Mouse (Mus musculus) CH12.LX (cell line): ENCODE measurements around the gene Exoc6b. TPM values are rescaled to one million over a fixed set of nuclear protein-coding genes. Genes with fewer than 3 reads are reported as not detected.

Experiments
- DNase-seq: peaks from one replicate; pipeline ENCODE4 v3.0.0-alpha.2; 2013; ENCODE audit errors: extremely low read depth
- H3K27ac ChIP-seq: 2 replicates; pipeline ENCODE4 v1.5.1; 2012; ENCODE audit warnings: low read depth, mild to moderate bottlenecking, control low read depth, moderate library complexity; ENCODE audit not compliant: insufficient read depth
- H3K27me3 ChIP-seq: replicated peaks from 2 replicates; pipeline ENCODE3; 2012; ENCODE audit warnings: inconsistent platforms
- H3K36me3 ChIP-seq, 2 experiments: replicated peaks in 1 of 2; 2 replicates each; pipeline versions ENCODE3 to v1.6.1; 2012; ENCODE audit warnings: inconsistent platforms in 1 of 2, low read length in 1 of 2, mild to moderate bottlenecking in 1 of 2, mixed read lengths in 1 of 2, moderate library complexity in 1 of 2; ENCODE audit not compliant: control insufficient read depth in 1 of 2, insufficient read depth in 1 of 2
- H3K4me1 ChIP-seq, 2 experiments: 2 replicates each; pipeline ENCODE4 v1.6.1; 2012; ENCODE audit warnings: inconsistent platforms in 1 of 2, moderate library complexity in 1 of 2; ENCODE audit not compliant: insufficient read depth in 2 of 2, control insufficient read depth in 1 of 2
- H3K4me2 ChIP-seq: 2 replicates; pipeline ENCODE4 v1.6.1; 2012; ENCODE audit warnings: low read depth, mild to moderate bottlenecking, control low read depth; ENCODE audit not compliant: poor library complexity, insufficient read depth, severe bottlenecking
- H3K4me3 ChIP-seq, 3 experiments: fragments of 150-350 bp in 1 of 3; sonication (generic) in 1 of 3; replicated peaks in 1 of 3; 2 replicates each; pipeline versions ENCODE3 to v1.5.1; 2011 to 2012; ENCODE audit warnings: low read depth in 2 of 3, low read length in 2 of 3, mild to moderate bottlenecking in 2 of 3, moderate library complexity in 2 of 3, control low read depth in 1 of 3, improper control_type of control experiment in 1 of 3, inconsistent platforms in 1 of 3, mixed read lengths in 1 of 3; ENCODE audit not compliant: poor library complexity in 1 of 3
- H3K79me2 ChIP-seq: replicated peaks from 2 replicates; pipeline ENCODE4 v1.6.1; 2012; ENCODE audit warnings: mild to moderate bottlenecking, moderate library complexity; ENCODE audit not compliant: control insufficient read depth, poor library complexity, insufficient read depth, severe bottlenecking; ENCODE audit errors: extremely low read depth
- H3K9ac ChIP-seq: 2 replicates; pipeline ENCODE4 v1.6.1; 2012; ENCODE audit warnings: low read depth, mild to moderate bottlenecking, control low read depth, moderate library complexity; ENCODE audit not compliant: insufficient read depth
- H3K9me3 ChIP-seq: replicated peaks from 2 replicates; pipeline ENCODE3; 2012; ENCODE audit warnings: low read length, inconsistent platforms, mixed read lengths
- BHLHE40 ChIP-seq: IDR thresholded peaks from 2 replicates; pipeline ENCODE4 v1.6.1; 2011; ENCODE audit warnings: mild to moderate bottlenecking, low read depth, low read length, improper control_type of control experiment
- CTCF ChIP-seq, 2 experiments: IDR thresholded peaks in 1 of 2; conservative IDR thresholded peaks in 1 of 2; 2 replicates each; pipeline ENCODE4 v1.5.1; 2011 to 2012; ENCODE audit warnings: low read depth in 2 of 2, low read length in 2 of 2, improper control_type of control experiment in 1 of 2, inconsistent platforms in 1 of 2, mild to moderate bottlenecking in 1 of 2, moderate library complexity in 1 of 2
- EP300 ChIP-seq: IDR thresholded peaks from 2 replicates; pipeline ENCODE4 v1.6.1; 2011; ENCODE audit warnings: low read length, improper control_type of control experiment
- ETS1 ChIP-seq: conservative IDR thresholded peaks from 2 replicates; pipeline ENCODE4 v1.6.1; 2012; ENCODE audit warnings: low read depth, mild to moderate bottlenecking, inconsistent platforms, low read length, improper control_type of control experiment, moderate library complexity
- MAFK ChIP-seq: IDR thresholded peaks from 2 replicates; pipeline ENCODE4 v1.6.1; 2011; ENCODE audit warnings: low read length, improper control_type of control experiment; ENCODE audit not compliant: insufficient replicate concordance
- MAZ ChIP-seq: IDR thresholded peaks from 2 replicates; pipeline ENCODE4 v1.6.1; 2012; ENCODE audit warnings: low read depth, mild to moderate bottlenecking, inconsistent platforms, low read length, improper control_type of control experiment, moderate library complexity
- MYC ChIP-seq: IDR thresholded peaks from 2 replicates; pipeline ENCODE4 v1.6.1; 2011; ENCODE audit warnings: low read depth, mild to moderate bottlenecking, improper control_type of control experiment, low read length
- NELFE ChIP-seq: IDR thresholded peaks from 2 replicates; pipeline ENCODE4 v1.6.1; 2011; ENCODE audit warnings: low read depth, low read length, improper control_type of control experiment
- NRF1 ChIP-seq: IDR thresholded peaks from 2 replicates; pipeline ENCODE4 v1.6.1; 2014; ENCODE audit warnings: low read depth, mild to moderate bottlenecking, inconsistent platforms, low read length, improper control_type of control experiment, moderate library complexity
- POLR2A ChIP-seq: IDR thresholded peaks from 2 replicates; pipeline ENCODE4 v1.6.1; 2011; ENCODE audit warnings: low read depth, mild to moderate bottlenecking, improper control_type of control experiment, low read length
- RAD21 ChIP-seq: IDR thresholded peaks from 2 replicates; pipeline ENCODE4 v1.6.1; 2011; ENCODE audit warnings: low read depth, mild to moderate bottlenecking, low read length, improper control_type of control experiment, moderate library complexity
- RCOR1 ChIP-seq: conservative IDR thresholded peaks from 2 replicates; pipeline ENCODE4 v1.6.1; 2012; ENCODE audit warnings: low read depth, mild to moderate bottlenecking, inconsistent platforms, low read length, improper control_type of control experiment
- SIN3A ChIP-seq: IDR thresholded peaks from 2 replicates; pipeline ENCODE4 v1.6.1; 2012; ENCODE audit warnings: low read length, improper control_type of control experiment, inconsistent platforms
- SMC3 ChIP-seq: IDR thresholded peaks from 2 replicates; pipeline ENCODE4 v1.6.1; 2011; ENCODE audit warnings: low read depth, low read length, improper control_type of control experiment
- ZC3H11A ChIP-seq: IDR thresholded peaks from 2 replicates; pipeline ENCODE4 v1.6.1; 2012; ENCODE audit warnings: low read depth, mild to moderate bottlenecking, inconsistent platforms, low read length, improper control_type of control experiment
- dilution Hi-C: fragments of 300-500 bp; cut with MboI; formaldehyde crosslinking; loops from 2 replicates; pipeline ENCODE4 v1.14.3; 2020; ENCODE audit warnings: low sequenced_read_pairs; ENCODE audit not compliant: extremely low pct_unique_long_range_greater_than_20kb, extremely low pct_ligation_motif_present
- in situ Hi-C: fragments of 300-500 bp; cut with MboI; formaldehyde crosslinking; loops from 3 replicates; pipeline ENCODE4 v1.14.3; 2019; ENCODE audit warnings: low sequenced_read_pairs, low pct_ligation_motif_present, low pct_unique_long_range_greater_than_20kb, mixed read lengths
- polyA plus RNA-seq: library from polyadenylated mRNA; unstranded; fragments of >175 nt; gene quantifications from 2 replicates; pipeline ENCODE4 v1.2.1, GENCODE M21; 2012; ENCODE audit warnings: low read depth; ENCODE audit not compliant: insufficient read length
- total RNA-seq, 2 experiments: library from RNA; depleted of rRNA; stranded (reverse); fragments of 300-350 nt in 1 of 2; fragments of >200 nt in 1 of 2; gene quantifications; 2 replicates each; pipeline ENCODE4 v1.2.3; 2012 to 2014

The Exoc6b gene
- total and polyA plus RNA-seq, 3 experiments = 1.7 to 5.2 (median 3.5) TPM

- Histone ChIP-seq H3K9ac (no peak overlapping the region), H3K4me1 (no peaks in the 10 kb centered on the region), H3K27ac (no peak overlapping the region), H3K4me2 (no peak overlapping the region), H3K79me2 (no peaks in the 10 kb centered on the region), H3K4me3 (no peak overlapping the region), H3K36me3 (no peaks in the 10 kb centered on the region), H3K9me3 (no peaks in the 10 kb centered on the region), H3K27me3 (no peaks in the 10 kb centered on the region)
- DNase-seq = no peak
- in situ Hi-C loops = loop anchor here (5.0 kb wide), 1 partner anchor 81 kb away; no protein-coding TSS in a partner anchor
- TF ChIP-seq EP300 (no peak), RCOR1 (no peak), MYC (no peak), CTCF (conservative IDR thresholded peaks at IDR 0.05 in 1 of 2, IDR thresholded peaks at IDR 0.05 in 1 of 2; ENCODE audit: low read depth in 2 of 2, low read length in 2 of 2) (no peak), NELFE (no peak), MAZ (no peak)
- dilution Hi-C loops = no loop called here
Observed at GRCm38 (mm10) chr6:85046531-85046930, 22.8 kb downstream of the Exoc6b start.

- in situ Hi-C loops = loop anchor here (5.0 kb wide), 1 partner anchor 83 kb away; no protein-coding TSS in a partner anchor
Observed at GRCm38 (mm10) chr6:85044621-85045152, 24.6 kb downstream of the Exoc6b start.

GRCm38 (mm10) chr6:85037677-85038076 lies 31.6 kb downstream of the Exoc6b start:
- DNase-seq = peak; percentile 81
- Histone ChIP-seq H3K36me3 (no peaks in the 10 kb centered on the region), H3K27ac (no peak overlapping the region), H3K4me1 (peaks cover 0 to 3% of the 10 kb centered on the region in 2 experiments; a peak in 1 of 4 replicates), H3K4me2 (no peak overlapping the region), H3K27me3 (no peaks in the 10 kb centered on the region), H3K9me3 (no peaks in the 10 kb centered on the region), H3K9ac (no peak overlapping the region), H3K79me2 (no peaks in the 10 kb centered on the region), H3K4me3 (no peak overlapping the region)
- in situ Hi-C loops (no loop called here), dilution Hi-C loops (no loop called here)
- TF ChIP-seq SIN3A = no peak
- no peak for TF ChIP-seq MAFK
- TF ChIP-seq MAZ = no peak; the same call in 1 of the 2 replicates
- TF ChIP-seq ZC3H11A = peak; percentile 68
- TF ChIP-seq RAD21 = peak; percentile 99
- TF ChIP-seq SMC3 = peak; percentile 91
- peak; percentile 32; the same call in 1 of the 2 replicates for TF ChIP-seq NRF1
- no peak for TF ChIP-seq POLR2A
- peak; percentile 38 to 97 for TF ChIP-seq CTCF (conservative IDR thresholded peaks at IDR 0.05 in 1 of 2, IDR thresholded peaks at IDR 0.05 in 1 of 2; ENCODE audit: low read depth in 2 of 2, low read length in 2 of 2)
- TF ChIP-seq BHLHE40 = peak; percentile 66

More at GRCm38 (mm10) chr6:85044621-85045152, 24.6 kb downstream of the Exoc6b start:
- no peak overlapping the region for H3K27ac ChIP-seq
- no peaks in the 10 kb centered on the region for H3K36me3 ChIP-seq
- H3K4me2 ChIP-seq = no peak overlapping the region
- no peak for TF ChIP-seq ETS1
- dilution Hi-C loops = no loop called here
- H3K4me1 ChIP-seq = no peaks in the 10 kb centered on the region
- no peaks in the 10 kb centered on the region for H3K27me3 ChIP-seq
- no peak overlapping the region for H3K9ac ChIP-seq
- no peak overlapping the region for H3K4me3 ChIP-seq
- no peak for DNase-seq
- no peaks in the 10 kb centered on the region for H3K9me3 ChIP-seq
- no peaks in the 10 kb centered on the region for H3K79me2 ChIP-seq
